Mouse (Mus musculus): ENCODE measurements around the gene Prkci. TPM values are rescaled to one million over a fixed set of nuclear protein-coding genes. Genes with fewer than 3 reads are reported as not detected.
A peak's percentile ranks its signal among the peaks of the same experiment; 100 is the strongest.

The Prkci gene
- polyA plus RNA-seq, 1 experiment from 2014 or later = 16.5 TPM

GRCm38 (mm10) chr3:31093627-31094351, 98.2 kb downstream of the Prkci start:
- Histone ChIP-seq H3K4me2 (peak overlapping the region; percentile 89), H3K9ac (peak overlapping the region; percentile 97), H3K4me3 (peak overlapping the region; percentile 99), H3K27ac (replicated peaks) (peak overlapping the region; percentile 100), H3K4me1 (peaks cover 41% of the 10 kb centered on the region), H3K27me3 (replicated peaks) (no peaks in the 10 kb centered on the region), H3K36me3 (peaks cover 15% of the 10 kb centered on the region), H3K9me3 (no peaks in the 10 kb centered on the region)
- WGBS = under 1% methylated on average over 41 of the region's 58 CpGs
- peak; percentile 60 for ATAC-seq (ENCODE audit: extremely low read depth, insufficient number of reproducible peaks, low FRiP score, low TSS enrichment)

DNA sequence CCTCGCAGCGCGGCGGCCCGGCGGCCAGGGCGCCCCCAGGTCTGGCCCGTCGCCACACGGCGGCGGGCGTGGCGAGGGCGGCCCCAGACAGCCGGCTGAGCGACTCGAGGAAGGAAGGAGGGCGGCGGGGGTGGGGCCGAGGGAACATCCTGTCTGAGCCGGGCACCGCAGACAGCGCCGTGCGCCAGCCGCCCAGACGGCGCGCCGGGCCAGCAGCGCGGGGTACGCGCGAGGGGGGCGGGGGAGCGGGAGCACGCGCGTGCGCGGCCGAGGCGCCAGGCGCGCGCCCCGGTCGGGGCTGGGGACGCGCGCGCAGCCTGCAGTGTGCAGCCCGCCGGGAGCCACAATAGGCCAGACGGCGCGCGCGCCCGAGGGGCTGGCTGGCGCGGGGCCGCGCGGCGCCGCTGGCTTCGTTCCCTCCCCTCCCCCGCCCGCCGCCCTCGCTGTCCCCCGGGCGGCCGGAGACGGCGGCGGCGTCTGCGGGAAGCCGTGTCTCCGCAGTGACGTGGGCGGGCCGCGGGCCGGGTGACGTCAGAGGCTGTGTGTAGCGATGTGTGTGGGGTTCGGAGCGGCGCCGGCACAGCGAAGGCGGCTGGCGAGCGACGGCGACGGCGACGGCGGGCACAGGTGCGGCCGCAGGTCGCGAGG, 99.1 kb downstream of the Prkci start, which contains the start of gene Skil:
Gene Skil, plus strand, starts transcription at position 528 of the 648 bp plus-strand sequence.
- Histone ChIP-seq H3K9ac (peak within 1 kb of the TSS; percentile 97), H3K27ac (replicated peaks) (peak within 1 kb of the TSS; percentile 100), H3K4me2 (peak within 1 kb of the TSS; percentile 89), H3K27me3 (replicated peaks) (no peaks in the 10 kb centered on the region), H3K4me3 (peak within 1 kb of the TSS; percentile 99), H3K9me3 (no peaks in the 10 kb centered on the region), H3K4me1 (peaks cover 41% of the 10 kb centered on the region), H3K36me3 (peaks cover 15% of the 10 kb centered on the region)
- WGBS = under 1% methylated on average over 56 of the region's 109 CpGs
- ATAC-seq (ENCODE audit: extremely low read depth, insufficient number of reproducible peaks, low FRiP score, low TSS enrichment) = peak; percentile 93

DNA sequence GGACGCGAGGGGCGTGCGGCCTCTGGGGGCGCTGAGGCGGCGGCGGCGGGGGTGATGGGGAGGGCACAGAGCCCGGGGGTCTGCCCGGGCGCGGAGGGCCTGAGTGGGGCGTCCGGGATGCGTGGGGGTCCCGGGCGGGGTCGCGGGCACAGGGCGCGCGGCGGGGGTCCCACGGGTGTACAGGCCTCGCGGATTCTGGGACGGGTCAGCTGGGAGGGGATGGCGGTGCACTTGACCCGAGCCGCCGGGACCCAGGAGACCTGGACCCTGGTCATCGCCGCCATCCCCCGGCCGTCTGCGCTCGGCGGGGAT, 99.6 kb downstream of the Prkci start:
- no peaks in the 10 kb centered on the region for H3K9me3 ChIP-seq
- peaks cover 15% of the 10 kb centered on the region for H3K36me3 ChIP-seq
- H3K4me1 ChIP-seq = peaks cover 42% of the 10 kb centered on the region
- peak overlapping the region; percentile 100 for H3K27ac ChIP-seq (replicated peaks)
- peak overlapping the region; percentile 97 for H3K9ac ChIP-seq
- H3K4me2 ChIP-seq = peak overlapping the region; percentile 89
- peak overlapping the region; percentile 99 for H3K4me3 ChIP-seq
- H3K27me3 ChIP-seq (replicated peaks) = no peaks in the 10 kb centered on the region
- WGBS = 1% methylated on average over 22 of the region's 39 CpGs
- ATAC-seq (ENCODE audit: extremely low read depth, insufficient number of reproducible peaks, low FRiP score, low TSS enrichment) = no peak

DNA sequence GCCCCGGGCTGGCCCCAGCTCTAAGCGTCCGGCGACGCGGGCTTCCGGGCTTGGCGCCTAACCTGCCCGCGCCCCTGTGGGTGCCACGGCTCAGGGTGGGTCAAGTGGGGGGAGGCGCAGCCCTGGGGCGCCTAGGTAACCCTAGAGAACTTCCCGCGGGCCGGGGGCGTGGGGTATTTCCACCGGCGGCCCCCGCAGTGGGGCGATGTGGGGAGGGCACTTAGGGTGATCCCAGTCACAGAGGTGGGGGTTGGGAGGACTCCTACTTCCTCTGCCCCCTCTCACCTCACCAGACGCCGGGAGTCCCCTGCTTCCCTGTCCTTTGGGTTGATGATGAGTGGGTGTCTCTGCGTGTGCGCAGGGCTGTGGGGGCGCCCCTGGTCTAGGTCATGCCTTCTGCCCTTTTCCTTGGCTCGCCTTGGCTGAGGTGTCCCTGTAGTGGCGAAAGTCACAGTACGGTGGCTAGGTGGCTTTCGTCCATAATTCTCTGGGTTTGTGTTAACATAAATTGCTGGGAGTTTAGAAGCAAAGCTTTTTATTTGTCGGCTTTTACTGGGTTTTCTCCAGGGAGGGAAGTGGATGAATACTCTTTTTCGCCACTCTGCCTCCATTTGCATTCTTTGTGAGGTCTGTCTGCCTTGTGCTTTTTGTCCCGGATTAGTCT, 100.1 kb downstream of the Prkci start:
- peaks cover 15% of the 10 kb centered on the region for H3K36me3 ChIP-seq
- under 1% methylated on average over 33 of the region's 33 CpGs for WGBS
- peak overlapping the region; percentile 99 for H3K4me3 ChIP-seq
- peak overlapping the region; percentile 97 for H3K9ac ChIP-seq
- peak overlapping the region; percentile 89 for H3K4me2 ChIP-seq
- no peaks in the 10 kb centered on the region for H3K9me3 ChIP-seq
- peak; percentile 3; the same call in 1 of the 2 replicates for ATAC-seq (ENCODE audit: extremely low read depth, insufficient number of reproducible peaks, low FRiP score, low TSS enrichment)
- H3K27ac ChIP-seq (replicated peaks) = peak overlapping the region; percentile 100
- peaks cover 43% of the 10 kb centered on the region for H3K4me1 ChIP-seq
- H3K27me3 ChIP-seq (replicated peaks) = no peaks in the 10 kb centered on the region

DNA sequence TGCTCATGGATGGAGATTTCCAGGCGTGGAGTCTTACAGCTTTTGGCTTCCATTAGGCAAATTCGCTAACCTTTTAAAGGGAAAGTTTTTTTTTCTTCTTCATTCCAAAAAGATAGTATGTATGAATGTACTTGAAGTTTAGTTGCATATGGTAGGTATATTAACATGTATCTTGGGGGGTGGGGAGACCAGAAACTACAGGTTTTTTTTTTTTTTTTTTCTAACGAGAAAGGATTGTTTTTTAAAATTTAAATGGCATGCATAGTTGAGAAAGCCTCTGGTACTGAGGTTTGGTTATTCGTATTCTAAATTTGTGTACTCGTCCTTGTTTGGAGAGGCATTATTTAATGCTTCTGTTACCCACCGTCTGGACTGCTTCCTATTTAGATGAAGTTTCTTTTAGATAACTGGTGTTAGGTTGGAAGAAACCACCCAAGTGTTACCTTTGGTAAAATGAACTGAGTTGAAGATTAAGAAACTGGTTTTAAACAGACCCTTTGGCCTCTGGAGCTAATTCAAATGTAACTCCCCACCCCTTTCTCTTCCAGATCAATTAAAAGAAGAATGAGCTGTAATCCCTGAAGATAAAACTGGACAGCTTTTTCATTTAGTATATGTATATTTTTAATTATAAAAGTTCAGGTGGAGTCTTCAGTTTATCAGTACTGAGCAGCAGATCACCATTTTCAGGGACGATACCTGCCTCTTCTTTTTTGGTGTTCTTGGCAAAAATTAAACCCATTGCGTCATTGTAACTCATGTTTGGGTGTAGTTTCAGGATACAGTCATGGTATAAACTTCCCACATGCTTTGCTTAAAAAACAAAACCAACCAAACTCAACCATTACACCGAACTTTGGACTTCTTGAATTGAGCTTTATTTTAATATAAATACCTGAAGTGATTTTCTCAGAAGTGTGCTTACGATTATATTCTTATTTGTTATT, 100.9 kb downstream of the Prkci start:
- H3K27ac ChIP-seq (replicated peaks) = peak overlapping the region; percentile 100
- H3K36me3 ChIP-seq = peaks cover 16% of the 10 kb centered on the region
- peak overlapping the region; percentile 99 for H3K4me3 ChIP-seq
- peak overlapping the region; percentile 97 for H3K9ac ChIP-seq
- no peak for ATAC-seq (ENCODE audit: extremely low read depth, insufficient number of reproducible peaks, low FRiP score, low TSS enrichment)
- H3K9me3 ChIP-seq = no peaks in the 10 kb centered on the region
- no peaks in the 10 kb centered on the region for H3K27me3 ChIP-seq (replicated peaks)
- WGBS = 43% methylated on average over 10 of the region's 10 CpGs
- peaks cover 52% of the 10 kb centered on the region for H3K4me1 ChIP-seq
- peak overlapping the region; percentile 89 for H3K4me2 ChIP-seq

- Histone ChIP-seq H3K4me2 (peak overlapping the region; percentile 89), H3K27me3 (replicated peaks) (no peaks in the 10 kb centered on the region), H3K4me1 (peaks cover 58% of the 10 kb centered on the region), H3K36me3 (peaks cover 18% of the 10 kb centered on the region), H3K9ac (0 out of 2 replicates have a peak overlapping the region, but pooled peaks have one; percentile 52), H3K4me3 (peak overlapping the region; percentile 31), H3K27ac (replicated peaks) (0 out of 2 replicates have a peak overlapping the region, but pooled peaks have one; percentile 5), H3K9me3 (no peaks in the 10 kb centered on the region)
- WGBS = 77% methylated on average over 13 of the region's 13 CpGs
- no peak for ATAC-seq (ENCODE audit: extremely low read depth, insufficient number of reproducible peaks, low FRiP score, low TSS enrichment)
Measured at GRCm38 (mm10) chr3:31097102-31097720, 101.7 kb downstream of the Prkci start.

- no peak for ATAC-seq (ENCODE audit: extremely low read depth, insufficient number of reproducible peaks, low FRiP score, low TSS enrichment)
- peak overlapping the region; percentile 31 for H3K4me3 ChIP-seq
- H3K4me1 ChIP-seq = peaks cover 57% of the 10 kb centered on the region
- H3K27ac ChIP-seq (replicated peaks) = 0 out of 2 replicates have a peak overlapping the region, but pooled peaks have one; percentile 5
- peak overlapping the region; percentile 57 for H3K4me2 ChIP-seq
- peak overlapping the region; percentile 52; the same call in 1 of the 2 replicates for H3K9ac ChIP-seq
- H3K36me3 ChIP-seq = peaks cover 18% of the 10 kb centered on the region
- H3K27me3 ChIP-seq (replicated peaks) = no peaks in the 10 kb centered on the region
- WGBS = 52% methylated on average over 11 of the region's 11 CpGs
- H3K9me3 ChIP-seq = no peaks in the 10 kb centered on the region
Measured at GRCm38 (mm10) chr3:31097976-31098375, 102.4 kb downstream of the Prkci start.

DNA sequence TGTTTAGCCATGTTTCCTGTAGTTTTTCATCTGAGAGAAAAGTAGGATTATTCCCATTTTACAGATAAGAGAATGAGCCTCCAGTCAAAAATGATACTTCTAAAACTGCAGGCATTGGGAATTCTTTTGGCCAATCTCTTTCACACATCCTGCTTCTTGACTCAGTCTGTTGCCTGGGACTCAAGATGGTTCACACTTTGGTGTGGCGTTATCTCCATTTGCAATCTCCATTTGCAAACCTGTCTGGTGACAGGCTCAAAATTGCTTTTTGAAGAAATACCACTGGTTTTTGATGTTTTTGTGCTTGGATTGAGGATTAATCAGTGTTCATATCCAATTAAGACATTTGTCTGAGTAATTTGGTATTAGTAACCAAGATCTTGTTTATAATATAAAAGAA, 103.0 kb downstream of the Prkci start:
- Histone ChIP-seq H3K4me1 (peaks cover 58% of the 10 kb centered on the region), H3K4me3 (peak overlapping the region; percentile 31), H3K27me3 (replicated peaks) (no peaks in the 10 kb centered on the region), H3K36me3 (peaks cover 18% of the 10 kb centered on the region), H3K9ac (no peak overlapping the region), H3K9me3 (no peaks in the 10 kb centered on the region), H3K27ac (replicated peaks) (no peak overlapping the region), H3K4me2 (peak overlapping the region; percentile 57)
- WGBS = 92% methylated on average over 1 of the region's 1 CpGs
- ATAC-seq (ENCODE audit: extremely low read depth, insufficient number of reproducible peaks, low FRiP score, low TSS enrichment) = no peak

DNA sequence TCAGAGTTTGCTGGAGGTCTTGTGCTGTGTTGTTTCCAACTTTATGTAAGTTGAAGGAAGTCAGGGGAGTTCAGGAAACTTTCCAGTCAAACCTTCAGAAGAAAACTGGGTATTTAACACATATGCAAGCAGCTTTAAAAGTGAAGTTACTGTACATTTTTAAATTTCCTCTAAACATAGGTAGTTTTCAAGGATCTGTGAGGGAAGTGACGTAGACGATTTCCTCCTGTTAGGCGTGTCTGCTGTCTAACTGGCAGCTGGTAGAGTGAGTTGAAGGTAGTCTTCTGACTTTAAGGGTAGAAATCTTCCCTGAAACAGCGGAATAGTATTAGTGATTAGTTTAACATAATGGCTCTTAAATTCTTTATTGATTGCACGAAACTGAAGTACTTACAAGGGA, 104.5 kb downstream of the Prkci start:
- WGBS = 72% methylated on average over 5 of the region's 5 CpGs
- H3K36me3 ChIP-seq = peaks cover 18% of the 10 kb centered on the region
- no peak for ATAC-seq (ENCODE audit: extremely low read depth, insufficient number of reproducible peaks, low FRiP score, low TSS enrichment)
- H3K27ac ChIP-seq (replicated peaks) = no peak overlapping the region
- H3K4me3 ChIP-seq = peak overlapping the region; percentile 21
- no peak overlapping the region for H3K9ac ChIP-seq
- peaks cover 71% of the 10 kb centered on the region for H3K4me1 ChIP-seq
- H3K9me3 ChIP-seq = no peaks in the 10 kb centered on the region
- peak overlapping the region; percentile 62 for H3K4me2 ChIP-seq
- no peaks in the 10 kb centered on the region for H3K27me3 ChIP-seq (replicated peaks)

DNA sequence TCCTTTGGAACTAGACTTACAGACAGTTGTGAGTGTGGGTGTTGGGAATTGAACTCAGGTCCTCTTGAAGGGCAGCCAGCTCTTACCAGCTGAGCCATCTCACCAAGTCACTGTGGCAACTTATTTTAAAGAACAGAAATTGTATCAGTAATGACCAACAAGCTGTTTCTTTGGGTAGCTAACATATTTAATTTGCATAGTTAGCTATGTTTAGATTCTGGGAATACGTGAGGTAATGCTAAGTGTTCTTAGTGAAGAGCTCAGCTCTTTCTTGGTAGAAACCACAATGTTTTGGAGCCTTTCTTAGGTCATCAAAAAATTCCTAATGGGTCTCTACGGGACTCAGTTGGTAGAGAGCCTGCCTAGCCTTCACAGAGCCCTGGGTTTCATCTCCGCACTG, 105.3 kb downstream of the Prkci start:
- no peak overlapping the region for H3K4me2 ChIP-seq
- H3K4me3 ChIP-seq = no peak overlapping the region
- H3K9ac ChIP-seq = no peak overlapping the region
- H3K27ac ChIP-seq (replicated peaks) = no peak overlapping the region
- ATAC-seq (ENCODE audit: extremely low read depth, insufficient number of reproducible peaks, low FRiP score, low TSS enrichment) = no peak
- WGBS = 90% methylated on average over 3 of the region's 3 CpGs
- H3K27me3 ChIP-seq (replicated peaks) = no peaks in the 10 kb centered on the region
- H3K9me3 ChIP-seq = no peaks in the 10 kb centered on the region
- H3K4me1 ChIP-seq = peaks cover 75% of the 10 kb centered on the region
- H3K36me3 ChIP-seq = peaks cover 22% of the 10 kb centered on the region
